Mouse (Mus musculus): ENCODE results near the gene Plin4. TPM values are rescaled to one million over a fixed set of nuclear protein-coding genes. Genes with fewer than 3 reads are reported as not detected.

Plin4 gene
- total and polyA plus RNA-seq, 3 experiments = 0.04 TPM; not detected in 1

DNA sequence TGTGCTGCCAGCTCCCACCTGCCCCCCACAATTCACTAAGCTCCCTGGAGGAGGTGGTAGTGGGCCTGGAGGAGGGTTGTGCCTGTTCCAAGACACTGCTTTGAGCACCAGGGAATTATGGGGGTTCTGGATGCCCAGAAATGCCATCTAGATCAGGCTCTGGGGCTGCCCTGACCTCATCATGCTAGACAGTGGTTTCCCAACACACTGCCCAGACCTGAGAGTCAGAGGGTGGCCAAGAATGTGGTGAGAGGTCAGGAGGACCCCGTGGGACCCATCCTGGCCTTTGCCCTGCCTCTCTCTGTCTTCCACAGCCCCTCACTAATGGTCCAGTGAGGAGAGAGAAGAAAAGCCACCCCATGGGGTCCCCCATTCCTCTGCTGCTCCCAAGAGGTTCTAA, 1.4 kb upstream of the Plin4 start:
- H3K9me3 ChIP-seq (replicated peaks; ENCODE audit: low read length) = no peaks in the 10 kb centered on the region
- H3K79me2 ChIP-seq (replicated peaks; ENCODE audit: control insufficient read depth, extremely low read depth, insufficient read depth, poor library complexity, severe bottlenecking) = no peaks in the 10 kb centered on the region
- H3K36me3 ChIP-seq (replicated peaks in 1 of 2; ENCODE audit: control insufficient read depth in 1 of 2, insufficient read depth in 1 of 2, low read length in 1 of 2) = peaks cover 0 to 39% of the 10 kb centered on the region in 2 experiments
- no peaks in the 10 kb centered on the region for H3K27me3 ChIP-seq (replicated peaks)
- no peak overlapping the region for H3K4me3 ChIP-seq (replicated peaks in 1 of 3; ENCODE audit: low read depth in 2 of 3, low read length in 2 of 3, poor library complexity in 1 of 3)
- TF ChIP-seq MYC (IDR thresholded peaks at IDR 0.05; ENCODE audit: low read depth, low read length) (no peak), SIN3A (IDR thresholded peaks at IDR 0.05; ENCODE audit: low read length) (no peak), CTCF (conservative IDR thresholded peaks at IDR 0.05 in 1 of 2, IDR thresholded peaks at IDR 0.05 in 1 of 2; ENCODE audit: low read depth in 2 of 2, low read length in 2 of 2) (no peak), CHD2 (IDR thresholded peaks at IDR 0.05; ENCODE audit: low read length) (no peak), MEF2A (IDR thresholded peaks at IDR 0.05; ENCODE audit: borderline replicate concordance, low read depth, low read length) (no peak), NELFE (IDR thresholded peaks at IDR 0.05; ENCODE audit: low read depth, low read length) (no peak)
- H3K27ac ChIP-seq (ENCODE audit: insufficient read depth, low read depth) = no peak overlapping the region
- no peak overlapping the region for H3K9ac ChIP-seq (ENCODE audit: insufficient read depth, low read depth)
- in situ Hi-C loops (cut with MboI; ENCODE audit: low pct_ligation_motif_present, low pct_unique_long_range_greater_than_20kb, low sequenced_read_pairs) (no loop called here), dilution Hi-C loops (cut with MboI; ENCODE audit: extremely low pct_ligation_motif_present, extremely low pct_unique_long_range_greater_than_20kb, low sequenced_read_pairs) (no loop called here)
- H3K4me1 ChIP-seq (ENCODE audit: control insufficient read depth in 1 of 2, insufficient read depth in 2 of 2) = 0 out of 4 replicates have a peak, but pooled peaks cover 0 to 2% of the 10 kb centered on the region in 2 experiments
- no peak for DNase-seq (ENCODE audit: extremely low read depth)
- no peak overlapping the region for H3K4me2 ChIP-seq (ENCODE audit: insufficient read depth, low read depth, poor library complexity, severe bottlenecking)

DNA sequence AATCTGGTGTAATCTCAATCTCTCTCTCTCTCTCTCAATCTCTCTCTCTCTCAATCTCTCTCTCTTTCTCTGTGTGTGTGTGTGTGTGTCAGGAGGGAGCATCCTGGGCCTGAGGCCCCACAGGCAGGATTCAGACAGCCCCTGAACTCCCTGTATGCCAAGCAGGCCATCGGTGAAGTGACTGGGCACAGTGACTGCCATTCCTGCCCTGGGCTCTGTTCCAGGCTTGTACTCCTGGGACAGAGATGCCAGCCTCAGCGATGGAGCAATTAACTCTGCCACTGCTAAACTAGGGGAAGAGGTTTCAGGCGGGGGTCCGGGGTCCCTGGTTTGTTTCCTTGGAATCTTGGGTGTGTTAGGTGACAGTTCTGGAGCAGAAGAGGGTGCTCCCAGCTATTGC, 968 bp upstream of the Plin4 start:
- in situ Hi-C loops (cut with MboI; ENCODE audit: low pct_ligation_motif_present, low pct_unique_long_range_greater_than_20kb, low sequenced_read_pairs) (no loop called here), dilution Hi-C loops (cut with MboI; ENCODE audit: extremely low pct_ligation_motif_present, extremely low pct_unique_long_range_greater_than_20kb, low sequenced_read_pairs) (no loop called here)
- Histone ChIP-seq H3K79me2 (replicated peaks; ENCODE audit: control insufficient read depth, extremely low read depth, insufficient read depth, poor library complexity, severe bottlenecking) (no peaks in the 10 kb centered on the region), H3K27ac (ENCODE audit: insufficient read depth, low read depth) (no peak overlapping the region), H3K4me2 (ENCODE audit: insufficient read depth, low read depth, poor library complexity, severe bottlenecking) (no peak overlapping the region), H3K27me3 (replicated peaks) (no peaks in the 10 kb centered on the region), H3K9ac (ENCODE audit: insufficient read depth, low read depth) (no peak overlapping the region), H3K36me3 (replicated peaks in 1 of 2; ENCODE audit: control insufficient read depth in 1 of 2, insufficient read depth in 1 of 2, low read length in 1 of 2) (peaks cover 0 to 39% of the 10 kb centered on the region in 2 experiments), H3K4me1 (ENCODE audit: control insufficient read depth in 1 of 2, insufficient read depth in 2 of 2) (0 out of 4 replicates have a peak, but pooled peaks cover 0 to 2% of the 10 kb centered on the region in 2 experiments), H3K9me3 (replicated peaks; ENCODE audit: low read length) (no peaks in the 10 kb centered on the region), H3K4me3 (replicated peaks in 1 of 3; ENCODE audit: low read depth in 2 of 3, low read length in 2 of 3, poor library complexity in 1 of 3) (no peak overlapping the region)
- DNase-seq (ENCODE audit: extremely low read depth) = no peak
- no peak for TF ChIP-seq CTCF (conservative IDR thresholded peaks at IDR 0.05 in 1 of 2, IDR thresholded peaks at IDR 0.05 in 1 of 2; ENCODE audit: low read depth in 2 of 2, low read length in 2 of 2)
- no peak for TF ChIP-seq SMC3 (IDR thresholded peaks at IDR 0.05; ENCODE audit: low read depth, low read length)

DNA sequence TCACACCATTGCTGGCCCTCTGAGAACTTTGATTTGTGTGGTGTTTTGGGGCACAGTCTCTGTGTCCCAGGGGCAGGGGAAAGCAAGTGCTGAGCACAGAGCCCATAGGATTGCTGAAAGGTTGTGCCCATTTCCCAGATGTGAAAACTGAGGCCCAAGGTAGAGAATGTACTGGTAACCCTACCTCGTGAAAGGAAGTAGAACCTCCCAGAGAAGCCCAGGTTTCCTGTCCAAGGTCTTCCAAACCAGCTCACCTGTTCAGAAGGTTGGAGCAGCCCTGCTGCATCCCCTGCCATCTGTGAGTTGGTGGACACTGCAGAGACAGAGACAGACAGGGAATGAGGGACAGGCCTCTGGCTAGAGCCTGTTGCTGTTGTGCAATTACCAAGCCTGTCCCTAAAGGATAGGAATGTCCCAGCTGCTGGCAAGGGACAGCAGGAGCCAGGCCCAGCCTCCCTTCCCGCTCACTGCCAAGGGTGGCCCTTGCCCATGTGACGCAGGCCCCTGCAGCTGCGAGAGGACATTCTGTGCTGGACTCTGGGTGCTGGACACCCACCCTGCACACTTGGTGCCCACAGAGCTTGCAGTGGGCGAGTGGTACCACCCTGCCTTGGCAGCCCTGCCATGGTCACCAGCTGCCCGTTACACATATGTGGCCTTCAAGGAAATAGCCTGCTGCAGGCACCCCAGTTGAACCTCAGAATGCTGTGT, 1.1 kb downstream of the Plin4 start:
- H3K4me3 ChIP-seq (replicated peaks in 1 of 3; ENCODE audit: low read depth in 2 of 3, low read length in 2 of 3, poor library complexity in 1 of 3) = no peak overlapping the region
- H3K36me3 ChIP-seq (replicated peaks in 1 of 2; ENCODE audit: control insufficient read depth in 1 of 2, insufficient read depth in 1 of 2, low read length in 1 of 2) = peaks cover 6 to 45% of the 10 kb centered on the region in 2 experiments
- no peak overlapping the region for H3K9ac ChIP-seq (ENCODE audit: insufficient read depth, low read depth)
- no peak overlapping the region for H3K4me2 ChIP-seq (ENCODE audit: insufficient read depth, low read depth, poor library complexity, severe bottlenecking)
- dilution Hi-C loops (cut with MboI; ENCODE audit: extremely low pct_ligation_motif_present, extremely low pct_unique_long_range_greater_than_20kb, low sequenced_read_pairs) (no loop called here), in situ Hi-C loops (cut with MboI; ENCODE audit: low pct_ligation_motif_present, low pct_unique_long_range_greater_than_20kb, low sequenced_read_pairs) (no loop called here)
- H3K79me2 ChIP-seq (replicated peaks; ENCODE audit: control insufficient read depth, extremely low read depth, insufficient read depth, poor library complexity, severe bottlenecking) = no peaks in the 10 kb centered on the region
- H3K4me1 ChIP-seq (ENCODE audit: control insufficient read depth in 1 of 2, insufficient read depth in 2 of 2) = 0 out of 4 replicates have a peak, but pooled peaks cover 0 to 2% of the 10 kb centered on the region in 2 experiments
- H3K27ac ChIP-seq (ENCODE audit: insufficient read depth, low read depth) = no peak overlapping the region
- H3K9me3 ChIP-seq (replicated peaks; ENCODE audit: low read length) = no peaks in the 10 kb centered on the region
- H3K27me3 ChIP-seq (replicated peaks) = no peaks in the 10 kb centered on the region
- no peak for DNase-seq (ENCODE audit: extremely low read depth)
- TF ChIP-seq GABPA (IDR thresholded peaks at IDR 0.05; ENCODE audit: insufficient replicate concordance, low read depth, low read length) = no peak
- TF ChIP-seq NELFE (IDR thresholded peaks at IDR 0.05; ENCODE audit: low read depth, low read length) = no peak
- TF ChIP-seq SIN3A (IDR thresholded peaks at IDR 0.05; ENCODE audit: low read length) = no peak
- TF ChIP-seq NRF1 (IDR thresholded peaks at IDR 0.05; ENCODE audit: low read depth, low read length) = no peak
- TF ChIP-seq USF1 (IDR thresholded peaks at IDR 0.05; ENCODE audit: low read depth, low read length) = no peak
- TF ChIP-seq CHD2 (IDR thresholded peaks at IDR 0.05; ENCODE audit: low read length) = no peak
- TF ChIP-seq SMC3 (IDR thresholded peaks at IDR 0.05; ENCODE audit: low read depth, low read length) = no peak
- no peak for TF ChIP-seq USF2 (conservative IDR thresholded peaks at IDR 0.05; ENCODE audit: low read depth, low read length)
- TF ChIP-seq IRF4 (IDR thresholded peaks at IDR 0.05; ENCODE audit: low read depth, low read length) = no peak
- no peak for TF ChIP-seq UBTF (IDR thresholded peaks at IDR 0.05; ENCODE audit: low read depth, low read length)
- TF ChIP-seq TCF12 (IDR thresholded peaks at IDR 0.05; ENCODE audit: low read depth, low read length) = no peak
- TF ChIP-seq CHD1 (IDR thresholded peaks at IDR 0.05; ENCODE audit: low read depth, low read length) = no peak
- no peak for TF ChIP-seq ZKSCAN1 (IDR thresholded peaks at IDR 0.05; ENCODE audit: borderline replicate concordance, low read depth, low read length)
- no peak for TF ChIP-seq ZNF384 (IDR thresholded peaks at IDR 0.05; ENCODE audit: low read depth, low read length)
- no peak for TF ChIP-seq MAZ (IDR thresholded peaks at IDR 0.05; ENCODE audit: low read depth, low read length)
- no peak for TF ChIP-seq EP300 (IDR thresholded peaks at IDR 0.05; ENCODE audit: low read length)
- no peak for TF ChIP-seq MEF2A (IDR thresholded peaks at IDR 0.05; ENCODE audit: borderline replicate concordance, low read depth, low read length)
- no peak for TF ChIP-seq ZC3H11A (IDR thresholded peaks at IDR 0.05; ENCODE audit: low read depth, low read length)
